Mouse (Mus musculus) hindbrain, embryonic 10.5 days (tissue): ENCODE results near the gene Pml. TPM values are rescaled to one million over a fixed set of nuclear protein-coding genes. Genes with fewer than 3 reads are reported as not detected.
"Not testable (repeated sequence)": the region's sequence is repeated elsewhere in the genome, so short reads cannot be mapped to it uniquely, and the experiment has no call there.

ENCODE experiments used
- DNase-seq: peaks from one replicate; pipeline ENCODE4 v3.0.0-alpha.2; 2017; ENCODE audit warnings: low spot score
- H3K27ac ChIP-seq: fragments of 300-500 bp; sonication (generic); 2 replicates; pipeline ENCODE4 v1.5.1; 2016; ENCODE audit warnings: mild to moderate bottlenecking, moderate library complexity
- H3K27me3 ChIP-seq: fragments of 300-500 bp; sonication (generic); 2 replicates; pipeline ENCODE4 v1.6.1; 2016; ENCODE audit warnings: mild to moderate bottlenecking; ENCODE audit not compliant: poor library complexity, insufficient read depth, severe bottlenecking
- H3K36me3 ChIP-seq: fragments of 300-500 bp; sonication (generic); 2 replicates; pipeline ENCODE4 v1.6.1; 2016; ENCODE audit warnings: mild to moderate bottlenecking, moderate library complexity
- H3K4me1 ChIP-seq: fragments of 300-500 bp; sonication (generic); replicated peaks from 2 replicates; pipeline ENCODE4 v1.6.1; 2016; ENCODE audit warnings: mild to moderate bottlenecking
- H3K4me3 ChIP-seq: fragments of 300-500 bp; sonication (generic); 2 replicates; pipeline ENCODE4 v1.5.1; 2016; ENCODE audit warnings: mild to moderate bottlenecking, moderate library complexity
- H3K9me3 ChIP-seq: fragments of 300-500 bp; sonication (generic); 2 replicates; pipeline ENCODE4 v1.6.1; 2016; ENCODE audit warnings: mild to moderate bottlenecking, moderate library complexity
- WGBS: fragments of 180-500 bp; shearing (Covaris S2); methylation state at CpG from one replicate; pipeline ENCODE4 v1.1.7; 2016; 5-methylcytosine and 5-hydroxymethylcytosine counted together
- polyA plus RNA-seq: library from polyadenylated mRNA; unstranded; fragments of >200 nt; fragmentation: Nextera tagmentation; extraction: Ambion mirVana; gene quantifications from 2 replicates; pipeline ENCODE4 v1.2.1, GENCODE M21; 2016

Gene Pml
- polyA plus RNA-seq, 1 experiment from 2014 or later = 9.5 TPM

- WGBS = 62% methylated on average over 12 of the region's 12 CpGs
- Histone ChIP-seq H3K9me3 (no peaks in the 10 kb centered on the region), H3K36me3 (no peaks in the 10 kb centered on the region), H3K4me1 (peaks cover 9% of the 10 kb centered on the region), H3K27ac (no peak overlapping the region), H3K4me3 (no peak overlapping the region), H3K27me3 (no peaks in the 10 kb centered on the region)
- DNase-seq = peak; percentile 54
These were observed 19.1 kb upstream of the Pml start for GRCm38 (mm10) chr9:58268384-58269313.

GRCm38 (mm10) chr9:58267046-58267445 is 17.5 kb upstream of the Pml start:
- WGBS = 87% methylated on average over 3 of the region's 3 CpGs
- Histone ChIP-seq H3K27me3 (no peaks in the 10 kb centered on the region), H3K9me3 (no peaks in the 10 kb centered on the region), H3K4me3 (no peak overlapping the region), H3K4me1 (peaks cover 9% of the 10 kb centered on the region), H3K36me3 (peaks cover 9% of the 10 kb centered on the region), H3K27ac (peak overlapping the region; percentile 23; the same call in 1 of the 2 replicates)
- DNase-seq = no peak

DNA sequence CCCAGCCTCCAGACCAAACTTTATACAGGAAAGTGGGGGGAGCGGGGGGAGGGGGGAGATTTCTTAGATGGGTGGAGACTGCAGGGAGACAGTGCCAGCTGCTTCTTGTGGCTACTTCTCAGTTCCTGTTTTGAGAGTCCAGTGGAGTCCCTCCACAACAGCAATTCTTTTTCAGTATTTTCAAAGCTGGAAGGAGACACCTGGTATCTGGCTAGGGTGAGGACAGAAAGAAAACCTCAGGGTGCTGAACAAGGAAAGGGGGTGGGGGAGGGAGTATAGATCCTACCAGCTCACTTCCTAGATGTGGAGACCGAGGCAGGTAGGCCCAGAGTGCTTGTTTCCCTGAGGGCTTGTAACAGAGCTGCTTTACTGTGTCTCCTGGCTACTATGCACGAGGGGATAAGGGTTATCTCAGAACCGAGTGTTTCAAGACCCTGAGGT is 17.0 kb upstream of the Pml start:
- 38% methylated on average over 4 of the region's 4 CpGs for WGBS
- H3K27ac ChIP-seq = peak overlapping the region; percentile 23; the same call in 1 of the 2 replicates

GRCm38 (mm10) chr9:58265368-58265767 is 15.8 kb upstream of the Pml start:
- DNase-seq = no peak
- no peak overlapping the region for H3K27ac ChIP-seq
- H3K36me3 ChIP-seq = peaks cover 25% of the 10 kb centered on the region
- no peaks in the 10 kb centered on the region for H3K27me3 ChIP-seq
- peaks cover 9% of the 10 kb centered on the region for H3K4me1 ChIP-seq
- H3K4me3 ChIP-seq = no peak overlapping the region
- H3K9me3 ChIP-seq = no peaks in the 10 kb centered on the region
- 83% methylated on average over 3 of the region's 3 CpGs for WGBS

More for the DNA sequence above, 17.0 kb upstream of the Pml start:
- Histone ChIP-seq H3K36me3 (peaks cover 13% of the 10 kb centered on the region), H3K4me1 (peaks cover 9% of the 10 kb centered on the region), H3K27me3 (no peaks in the 10 kb centered on the region), H3K9me3 (no peaks in the 10 kb centered on the region), H3K4me3 (no peak overlapping the region)
- no peak for DNase-seq

GRCm38 (mm10) chr9:58262507-58262906 is 12.9 kb upstream of the Pml start:
- 96% methylated on average over 5 of the region's 5 CpGs for WGBS
- H3K4me1 ChIP-seq = peaks cover 9% of the 10 kb centered on the region
- H3K4me3 ChIP-seq = no peak overlapping the region
- DNase-seq = no peak
- H3K27me3 ChIP-seq = no peaks in the 10 kb centered on the region
- H3K36me3 ChIP-seq = peaks cover 50% of the 10 kb centered on the region
- no peak overlapping the region for H3K27ac ChIP-seq
- H3K9me3 ChIP-seq = no peaks in the 10 kb centered on the region

GRCm38 (mm10) chr9:58255704-58256685 is 6.4 kb upstream of the Pml start:
- H3K4me1 ChIP-seq = peaks cover 18% of the 10 kb centered on the region
- H3K27ac ChIP-seq = no peak overlapping the region
- peaks cover 48% of the 10 kb centered on the region for H3K36me3 ChIP-seq
- no peaks in the 10 kb centered on the region for H3K9me3 ChIP-seq
- WGBS = 88% methylated on average over 10 of the region's 10 CpGs
- no peak for DNase-seq
- no peaks in the 10 kb centered on the region for H3K27me3 ChIP-seq
- H3K4me3 ChIP-seq = no peak overlapping the region

DNA sequence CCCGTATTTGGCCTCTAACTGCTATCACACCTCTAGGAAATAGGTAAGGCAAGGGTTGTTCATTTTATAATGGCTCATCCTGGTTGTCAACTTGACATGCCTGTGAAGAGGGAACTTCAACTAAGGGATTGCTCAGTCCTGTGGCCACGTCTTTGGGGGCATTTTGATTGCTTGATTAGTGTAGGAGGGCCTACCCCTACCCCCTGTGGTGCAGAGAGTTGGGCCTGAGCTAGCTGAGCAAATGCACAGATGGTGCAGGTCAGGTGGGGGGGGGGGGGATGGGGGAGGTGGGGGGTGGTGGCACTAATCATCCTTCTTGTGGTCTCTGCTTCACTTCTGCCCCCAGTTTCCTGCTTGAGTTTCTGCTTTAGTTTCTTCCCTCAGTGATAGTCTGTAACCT is 5.5 kb upstream of the Pml start:
- H3K4me3 ChIP-seq = no peak overlapping the region
- peaks cover 21% of the 10 kb centered on the region for H3K4me1 ChIP-seq
- WGBS = 58% methylated on average over 2 of the region's 2 CpGs
- DNase-seq = no peak
- H3K36me3 ChIP-seq = peaks cover 39% of the 10 kb centered on the region
- H3K27ac ChIP-seq = no peak overlapping the region
- no peaks in the 10 kb centered on the region for H3K9me3 ChIP-seq
- H3K27me3 ChIP-seq = no peaks in the 10 kb centered on the region

DNA sequence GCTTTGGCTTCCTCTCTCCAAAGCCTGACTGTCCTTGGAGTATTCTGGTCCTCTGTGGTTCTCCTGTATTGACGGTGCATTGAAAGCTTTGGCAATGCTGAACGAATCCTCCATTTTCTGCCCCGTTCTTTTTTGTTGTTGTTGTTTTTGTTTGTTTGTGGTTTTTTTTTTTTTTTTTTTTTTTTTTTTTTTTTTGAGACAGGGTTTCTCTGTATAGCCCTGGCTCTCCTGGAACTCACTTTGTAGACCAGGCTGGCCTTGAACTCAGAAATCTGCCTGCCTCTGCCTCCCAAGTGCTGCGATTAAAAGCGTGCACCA is 4.2 kb upstream of the Pml start:
- peak overlapping the region; percentile 90 for H3K27ac ChIP-seq
- H3K9me3 ChIP-seq, H3K27me3 ChIP-seq, DNase-seq: not testable (repeated sequence)
- H3K4me3 ChIP-seq = peak overlapping the region; percentile 87
- H3K4me1 ChIP-seq = peaks cover 34% of the 10 kb centered on the region
- 72% methylated on average over 5 of the region's 5 CpGs for WGBS
- H3K36me3 ChIP-seq = peaks cover 28% of the 10 kb centered on the region

GRCm38 (mm10) chr9:58253033-58253804 is 3.6 kb upstream of the Pml start, which contains the start of gene Stoml1:
Gene Stoml1 (plus strand): TSS chr9:58253164.
- DNase-seq = peak; percentile 96
- H3K4me1 ChIP-seq = peaks cover 39% of the 10 kb centered on the region
- H3K4me3 ChIP-seq = peak within 1 kb of the TSS; percentile 87
- peak within 1 kb of the TSS; percentile 90 for H3K27ac ChIP-seq
- no peaks in the 10 kb centered on the region for H3K9me3 ChIP-seq
- H3K36me3 ChIP-seq = peaks cover 24% of the 10 kb centered on the region
- H3K27me3 ChIP-seq = no peaks in the 10 kb centered on the region
- 1% methylated on average over 31 of the region's 31 CpGs for WGBS

GRCm38 (mm10) chr9:58250730-58251129 is 1.1 kb upstream of the Pml start:
- H3K27ac ChIP-seq, H3K27me3 ChIP-seq, DNase-seq, H3K9me3 ChIP-seq, H3K4me3 ChIP-seq, H3K36me3 ChIP-seq: not testable (repeated sequence)
- H3K4me1 ChIP-seq = peaks cover 54% of the 10 kb centered on the region
- 84% methylated on average over 1 of the region's 1 CpGs for WGBS

DNA sequence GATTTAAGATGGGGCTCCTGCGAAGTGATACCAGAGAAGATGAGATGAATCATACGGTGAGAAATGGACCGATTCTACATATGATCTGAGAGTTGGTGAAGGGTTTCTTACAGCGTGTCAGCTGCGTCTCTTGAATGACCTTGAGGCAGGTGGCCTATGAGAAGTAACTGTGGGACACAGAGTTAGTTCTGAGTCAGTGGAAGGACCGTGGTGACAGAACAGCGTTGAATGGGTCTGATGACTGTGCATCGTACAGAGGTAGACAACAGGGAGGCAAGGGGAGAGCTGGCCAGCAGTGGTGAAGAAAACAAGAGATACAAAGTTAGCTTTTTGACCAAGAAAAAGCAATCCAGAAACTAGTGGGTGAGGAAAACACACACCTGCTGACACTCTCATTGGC is 736 bp upstream of the Pml start:
- Histone ChIP-seq H3K4me3 (no peak overlapping the region; the same call in 1 of the 2 replicates), H3K27ac (peak overlapping the region; percentile 86; the same call in 1 of the 2 replicates)
- WGBS = 73% methylated on average over 8 of the region's 8 CpGs

GRCm38 (mm10) chr9:58248746-58249413 is 706 bp downstream of the Pml start:
- 43% methylated on average over 7 of the region's 7 CpGs for WGBS
- no peak for DNase-seq
- Histone ChIP-seq H3K27me3 (no peaks in the 10 kb centered on the region), H3K36me3 (no peaks in the 10 kb centered on the region), H3K4me3 (peak overlapping the region; percentile 59), H3K27ac (peak overlapping the region; percentile 86), H3K9me3 (no peaks in the 10 kb centered on the region), H3K4me1 (peaks cover 43% of the 10 kb centered on the region)

More for the DNA sequence above, 736 bp upstream of the Pml start:
- Histone ChIP-seq H3K4me1 (peaks cover 54% of the 10 kb centered on the region), H3K9me3 (no peaks in the 10 kb centered on the region), H3K27me3 (no peaks in the 10 kb centered on the region), H3K36me3 (no peaks in the 10 kb centered on the region)
- no peak for DNase-seq
